Mouse (Mus musculus) E14TG2a.4 (cell line): Measurements from ENCODE around the gene Tln2.

ENCODE experiments used
- CTCF ChIP-seq: conservative IDR thresholded peaks from 2 replicates; pipeline ENCODE4 v1.5.1; 2014; ENCODE audit warnings: low read length
- NANOG ChIP-seq: IDR thresholded peaks from 2 replicates; pipeline ENCODE4 v1.6.1; 2014; ENCODE audit warnings: borderline replicate concordance, low read length, mixed read lengths
- POU5F1 ChIP-seq: IDR thresholded peaks from 2 replicates; pipeline ENCODE4 v1.6.1; 2014; ENCODE audit warnings: low read length, borderline replicate concordance

DNA sequence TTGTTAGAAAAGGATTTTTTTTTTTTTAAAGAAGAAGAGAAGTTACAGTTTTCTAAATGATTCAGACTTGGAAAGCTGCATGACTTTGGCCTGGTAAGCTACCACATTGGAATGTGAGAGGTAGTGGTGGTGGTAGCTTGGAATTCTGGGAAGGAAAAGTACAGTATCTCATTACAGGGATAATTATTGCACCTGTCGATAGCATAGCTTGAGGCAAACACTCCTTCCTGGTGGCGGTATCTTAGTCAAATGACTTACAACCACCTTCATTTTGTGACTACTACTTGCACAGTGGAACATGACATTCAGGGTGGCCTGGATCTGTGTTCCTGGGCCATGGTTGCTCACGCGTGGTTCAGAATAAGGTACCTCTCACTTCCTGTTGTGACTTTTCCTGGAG, 348.3 kb downstream of the Tln2 start:
- TF ChIP-seq CTCF (no peak), NANOG (no peak), POU5F1 (no peak)
